Mouse (Mus musculus): ENCODE results near the gene Nup93.

Nup93 gene

GRCm38 (mm10) chr8:94266344-94267191 is 52.2 kb downstream of the Nup93 start:
- DNase-seq (ENCODE audit: low spot score in 2 of 2) = no peak

DNA sequence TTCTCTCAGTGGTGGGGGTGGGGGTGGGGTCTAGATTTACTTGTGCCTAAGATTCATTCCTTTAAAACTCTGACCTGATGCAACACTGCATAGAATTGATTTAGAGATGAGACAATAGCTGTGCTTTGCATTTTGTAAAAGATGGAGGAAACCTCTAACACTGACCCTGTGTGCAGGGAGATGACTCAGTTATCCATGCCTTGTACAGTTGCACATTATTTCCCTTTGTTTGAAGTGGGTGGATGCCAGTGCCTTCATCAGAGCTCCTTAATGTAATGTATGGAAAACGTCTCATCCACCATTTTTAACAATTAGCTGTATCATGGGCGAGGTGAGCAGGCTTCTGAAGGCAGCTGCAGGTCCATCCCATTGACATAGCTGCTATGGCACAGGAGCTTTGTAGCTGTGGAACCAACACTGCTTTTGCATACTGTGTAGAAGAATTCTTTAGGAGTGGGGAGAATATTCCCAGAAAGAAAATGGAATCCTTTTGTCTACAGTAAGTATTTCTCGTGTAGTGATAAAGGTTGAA is 54.1 kb downstream of the Nup93 start:
- no peak for DNase-seq (ENCODE audit: low spot score in 2 of 2)

GRCm38 (mm10) chr8:94270309-94270708 is 55.9 kb downstream of the Nup93 start:
- DNase-seq (ENCODE audit: low spot score in 2 of 2) = no peak

- DNase-seq (ENCODE audit: low spot score in 2 of 2) = no peak
Observed at GRCm38 (mm10) chr8:94271102-94271501, 56.7 kb downstream of the Nup93 start.

DNA sequence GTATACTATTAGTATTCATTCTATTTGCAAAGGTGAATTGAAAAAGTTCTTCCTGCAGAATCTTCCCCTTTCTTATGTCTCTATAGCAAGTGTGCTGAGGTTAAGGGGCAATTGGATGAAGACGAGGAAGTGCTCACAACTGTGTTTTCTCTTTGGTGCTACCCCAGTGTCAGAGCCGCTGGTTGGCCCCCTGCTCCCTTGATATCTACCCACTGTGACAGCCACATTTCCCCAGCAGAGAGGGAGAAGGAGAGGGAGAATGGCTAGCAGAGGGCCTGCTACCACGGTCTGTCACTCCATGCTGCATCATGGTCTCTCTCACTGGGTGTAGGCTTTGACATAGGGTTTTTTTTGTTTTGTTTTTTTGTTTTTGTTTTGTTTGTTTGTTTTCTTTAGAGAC is 58.2 kb downstream of the Nup93 start:
- DNase-seq (ENCODE audit: low spot score in 2 of 2) = no peak

DNA sequence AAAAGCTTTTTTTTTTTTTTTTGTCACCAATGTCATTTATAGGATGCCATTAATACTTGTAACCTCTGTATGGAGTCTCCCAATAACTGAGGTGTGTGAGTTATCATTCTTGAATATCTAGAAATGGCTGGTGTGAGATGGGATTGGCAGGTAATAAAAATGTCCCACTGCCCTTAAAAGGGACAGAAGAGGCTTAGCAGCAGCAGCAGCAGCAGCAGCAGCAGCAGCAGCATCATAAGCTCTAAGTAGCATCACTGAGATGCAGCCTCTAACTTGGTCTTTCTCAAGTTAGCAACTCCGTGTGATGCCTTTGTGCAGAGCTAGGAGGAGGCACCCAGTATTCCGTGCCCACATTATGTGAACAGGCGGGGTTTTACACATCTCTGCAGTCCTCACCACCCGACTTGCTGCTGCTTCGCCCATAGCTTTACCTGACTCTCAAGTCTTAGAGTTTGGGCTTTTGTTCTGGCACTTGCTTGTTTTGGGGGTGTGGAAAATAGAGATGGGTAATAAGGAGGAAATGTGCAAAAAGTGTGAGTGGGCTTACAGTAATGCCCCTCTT is 59.0 kb downstream of the Nup93 start:
- DNase-seq (ENCODE audit: low spot score in 2 of 2) = no peak

DNA sequence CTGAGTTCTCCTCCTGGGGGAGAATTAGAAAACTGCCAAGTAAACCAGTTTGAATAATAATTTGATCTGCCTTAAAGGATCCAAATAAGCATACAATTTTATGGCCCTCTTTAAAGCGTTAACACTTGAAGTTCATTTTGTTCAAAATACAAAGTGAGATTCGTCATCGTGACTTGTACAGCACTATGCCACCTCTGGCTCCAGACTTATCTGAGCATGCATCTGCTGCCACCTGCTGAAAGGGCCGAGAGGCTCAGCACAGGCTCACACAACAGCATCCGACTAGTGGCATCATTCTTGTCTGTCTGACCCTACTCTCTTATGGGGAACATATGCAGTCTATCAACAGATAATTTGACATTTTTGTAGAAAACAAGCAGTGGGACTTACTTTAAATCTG is 59.7 kb downstream of the Nup93 start:
- DNase-seq (ENCODE audit: low spot score in 2 of 2) = no peak

- DNase-seq (ENCODE audit: low spot score in 2 of 2) = no peak
Observed at GRCm38 (mm10) chr8:94278295-94278694, 63.9 kb downstream of the Nup93 start.

DNA sequence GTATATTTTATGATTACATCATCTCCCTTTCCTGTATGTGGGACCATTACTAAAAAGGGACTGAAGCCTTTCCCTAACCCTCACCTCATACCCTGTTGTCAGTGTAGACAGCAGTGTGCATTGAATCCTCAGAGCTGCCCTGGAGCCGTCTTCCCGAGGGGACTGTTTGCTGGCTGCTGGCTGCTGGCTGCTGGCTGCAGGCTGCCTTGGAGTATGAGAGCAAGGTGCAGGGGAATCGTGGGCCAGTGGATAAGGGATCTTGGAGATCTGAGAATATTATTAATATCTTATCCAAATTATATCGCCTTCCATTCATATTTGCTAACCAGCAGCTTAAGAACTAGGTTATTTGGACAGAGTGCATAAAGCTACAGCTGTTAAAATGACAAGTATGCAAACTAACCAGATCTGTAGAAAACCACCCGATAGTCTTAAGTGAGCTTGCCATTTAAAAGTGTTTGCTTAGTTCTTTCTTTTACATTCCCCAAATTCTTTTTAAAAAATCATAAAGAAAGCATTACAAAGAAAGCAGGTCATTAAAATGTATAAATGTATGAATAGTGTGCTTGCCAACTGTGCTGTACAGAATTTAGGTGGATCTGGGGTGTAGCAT is 65.7 kb downstream of the Nup93 start:
- no peak for DNase-seq (ENCODE audit: low spot score in 2 of 2)

GRCm38 (mm10) chr8:94282453-94282985 is 68.2 kb downstream of the Nup93 start:
- no peak for DNase-seq (ENCODE audit: low spot score in 2 of 2)

GRCm38 (mm10) chr8:94284204-94284603 is 69.8 kb downstream of the Nup93 start:
- DNase-seq (ENCODE audit: low spot score in 2 of 2) = no peak

- no peak for DNase-seq (ENCODE audit: low spot score in 2 of 2)
Observed at GRCm38 (mm10) chr8:94290606-94291005, 76.2 kb downstream of the Nup93 start.

GRCm38 (mm10) chr8:94292072-94292471 is 77.7 kb downstream of the Nup93 start:
- no peak for DNase-seq (ENCODE audit: low spot score in 2 of 2)

- DNase-seq (ENCODE audit: low spot score in 2 of 2) = no peak
Observed at GRCm38 (mm10) chr8:94292626-94293025, 78.3 kb downstream of the Nup93 start.

DNA sequence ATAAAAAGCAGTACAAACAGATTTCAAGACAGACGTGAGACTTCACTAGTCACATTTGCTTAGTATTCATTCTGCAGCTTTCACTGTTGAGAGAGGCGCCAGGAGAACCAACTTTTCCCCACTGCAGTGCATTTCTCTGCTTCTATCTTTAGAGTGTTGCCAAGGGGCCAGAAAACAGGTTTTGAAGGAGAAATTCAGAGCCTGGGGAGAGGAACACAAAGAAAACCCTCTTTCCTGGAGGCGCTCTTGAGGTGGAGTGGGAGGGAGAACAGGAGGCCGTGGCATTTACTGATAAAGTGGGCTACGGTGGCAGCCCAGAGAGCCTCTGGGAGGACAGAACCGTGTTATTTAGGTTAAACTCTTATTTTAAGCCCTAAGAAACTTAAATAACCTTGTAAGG is 81.3 kb downstream of the Nup93 start:
- DNase-seq (ENCODE audit: low spot score in 2 of 2) = no peak

DNA sequence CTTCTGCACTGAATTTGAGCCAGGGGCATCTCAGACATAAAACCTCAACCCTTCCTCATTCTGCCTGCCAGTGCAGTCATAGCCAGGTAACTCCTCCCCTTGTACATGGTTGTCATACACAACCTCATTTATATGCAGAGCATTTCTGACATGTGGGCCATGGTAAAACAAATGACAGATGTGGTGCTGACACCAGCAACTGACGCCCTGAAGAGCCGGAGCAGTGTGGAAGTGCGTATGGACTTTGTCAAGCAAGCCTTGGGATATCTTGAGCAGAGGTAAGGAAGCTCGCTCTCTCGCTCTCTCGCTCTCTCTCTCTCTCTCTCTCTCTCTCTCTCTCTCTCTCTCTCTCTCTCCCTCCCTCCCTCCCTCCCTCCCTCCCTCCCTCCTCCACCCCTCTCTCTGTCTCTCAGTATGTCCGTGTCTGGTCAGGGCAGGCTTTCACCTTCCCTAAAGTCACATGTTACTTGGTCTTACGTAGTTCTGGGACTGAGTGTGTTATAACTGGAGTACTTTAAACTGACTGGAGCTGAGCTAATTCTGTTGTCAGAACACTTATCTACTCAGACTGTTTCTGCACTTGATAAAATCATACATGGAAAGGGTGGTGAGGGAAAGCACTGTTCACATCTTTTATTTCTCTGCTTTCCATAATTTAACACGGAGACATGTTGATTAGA is 82.1 kb downstream of the Nup93 start:
- no peak for DNase-seq (ENCODE audit: low spot score in 2 of 2)

- no peak for DNase-seq (ENCODE audit: low spot score in 2 of 2)
Observed at GRCm38 (mm10) chr8:94297101-94297500, 82.7 kb downstream of the Nup93 start.

- no peak for DNase-seq (ENCODE audit: low spot score in 2 of 2)
Observed at GRCm38 (mm10) chr8:94300809-94301208, 86.4 kb downstream of the Nup93 start.

DNA sequence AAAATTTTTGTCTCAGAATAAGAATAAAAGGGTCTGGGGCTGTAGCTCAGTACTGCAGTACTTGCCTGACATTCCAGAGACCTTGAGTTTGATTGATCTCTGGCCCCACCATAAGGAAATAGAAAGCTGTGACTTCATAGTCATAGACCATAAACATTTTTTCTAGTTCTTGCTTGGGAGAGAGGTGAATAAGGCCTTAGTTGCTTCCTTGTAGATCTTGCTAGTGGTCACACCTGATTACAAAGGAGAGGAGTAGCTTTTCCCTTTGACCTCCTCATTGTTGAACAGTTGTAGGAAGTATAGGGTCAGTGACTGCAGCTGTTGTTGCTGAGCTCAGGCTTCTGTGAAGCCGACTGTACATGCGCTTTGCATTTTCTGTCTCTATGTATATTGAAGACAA is 90.0 kb downstream of the Nup93 start:
- no peak for DNase-seq (ENCODE audit: low spot score in 2 of 2)

DNA sequence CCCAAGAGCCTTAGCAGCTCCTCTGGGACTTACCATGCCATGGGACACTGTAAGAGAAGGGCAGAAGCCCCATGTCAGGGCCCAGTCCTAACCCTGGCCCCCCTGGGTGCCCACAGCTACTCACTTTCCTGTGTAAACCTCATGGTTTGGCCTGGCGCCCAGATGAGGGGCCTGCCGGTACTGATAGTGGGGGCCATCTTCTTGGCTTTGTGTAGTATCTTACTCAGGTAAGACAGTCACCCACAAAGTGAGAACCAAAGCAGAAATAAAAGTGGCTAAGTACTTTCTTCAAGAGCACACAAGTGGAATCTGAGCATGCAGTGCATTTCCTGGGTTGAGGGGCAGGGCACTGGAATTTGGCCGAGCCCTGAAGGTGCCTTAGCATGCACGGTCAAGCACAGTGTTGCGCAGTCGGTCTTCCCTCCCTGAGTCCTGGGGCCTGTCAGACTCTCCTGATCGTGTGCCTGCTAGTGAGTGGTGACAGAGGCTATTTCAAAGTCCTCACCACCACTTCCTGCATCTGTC is 92.7 kb downstream of the Nup93 start:
- DNase-seq (ENCODE audit: low spot score in 2 of 2) = no peak

- no peak for DNase-seq (ENCODE audit: low spot score in 2 of 2)
Observed at GRCm38 (mm10) chr8:94307652-94308051, 93.3 kb downstream of the Nup93 start.

GRCm38 (mm10) chr8:94314069-94314468 is 99.7 kb downstream of the Nup93 start:
- no peak for DNase-seq (ENCODE audit: low spot score in 2 of 2)
